ENCODE assay signal across 8 mouse cellular contexts in the genomic region with DNA sequence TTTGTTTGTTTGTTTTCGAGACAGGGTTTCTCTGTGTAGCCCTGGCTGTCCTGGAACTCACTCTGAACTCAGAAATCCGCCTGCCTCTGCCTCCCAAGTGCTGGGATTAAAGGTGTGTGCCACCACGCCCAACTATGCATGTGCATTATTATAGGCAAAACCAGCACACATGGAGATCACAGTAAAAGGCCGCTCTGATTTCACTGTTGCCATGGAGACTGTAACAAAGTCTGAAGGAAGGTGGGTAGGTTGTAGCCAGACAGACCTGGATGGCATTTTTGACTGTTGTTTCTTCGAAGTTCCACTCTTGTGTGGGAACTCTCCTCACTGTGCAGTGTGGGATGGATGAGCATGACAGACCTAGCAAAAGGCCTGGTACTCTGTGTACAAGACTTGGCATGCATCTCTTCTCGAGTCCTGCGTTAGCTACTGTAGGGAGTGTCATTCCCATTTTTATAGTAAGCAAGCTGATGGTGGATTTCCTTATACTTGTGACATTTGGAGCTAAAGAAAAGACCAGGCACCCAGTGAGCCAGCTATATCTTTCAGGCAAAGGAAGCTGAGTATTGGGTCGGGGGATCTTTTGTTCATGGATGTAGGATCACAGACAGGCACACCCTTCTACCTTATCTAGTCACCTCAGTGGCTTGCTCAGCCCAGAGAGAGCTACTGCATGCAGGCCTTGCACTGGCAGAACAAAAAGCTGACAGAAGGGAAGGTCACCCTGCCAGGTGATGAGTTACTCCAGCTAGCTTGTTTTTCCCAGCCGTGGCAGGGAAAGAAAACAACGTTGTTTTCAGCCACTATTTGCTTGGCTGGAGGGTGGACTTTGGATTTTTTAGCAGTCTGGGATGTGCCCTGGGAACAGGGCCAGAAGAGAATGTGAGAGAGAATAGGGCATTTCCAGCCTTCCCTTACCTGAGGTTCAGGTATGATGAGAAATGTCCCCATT. TPM values are rescaled to one million over a fixed set of nuclear protein-coding genes. Genes with fewer than 3 reads are reported as not detected.
DNase-seq lines count a peak whose midpoint lies in the region; ATAC-seq lines count a peak whose summit lies in the region.

No protein-coding gene starts in this region.

- H3K4me1 ChIP-seq in heart, embryonic 12.5 days (replicated peaks) = peaks cover 27% of the 10 kb centered on the region
- H3K4me1 ChIP-seq in hindbrain, embryonic 13.5 days (replicated peaks) = peaks cover 42% of the 10 kb centered on the region
- peaks cover 58% of the 10 kb centered on the region for H3K4me1 ChIP-seq in liver, embryonic 13.5 days (replicated peaks)

- ATAC-seq in heart, embryonic 12.5 days (ENCODE audit: insufficient number of reproducible peaks, low FRiP score) = no peak
- ATAC-seq in hindbrain, embryonic 13.5 days (ENCODE audit: low FRiP score) = no peak
- no peak for ATAC-seq in liver, embryonic 13.5 days (ENCODE audit: low read depth)
- no peak for ATAC-seq in activated CD4-positive, CD25-positive, alpha-beta regulatory T cell, adult 4 months

- DNase-seq in heart, postnatal 4 days = no peak
- peak; percentile 86 for DNase-seq in R1 (ENCODE audit: low read depth, low spot score)
- DNase-seq in liver, embryonic 13.5 days = no peak
- DNase-seq in gastrocnemius, postnatal 10 days = no peak
- DNase-seq in cerebellum, adult 18-20 months = no peak

- H3K27ac ChIP-seq in heart, embryonic 12.5 days (ENCODE audit: poor library complexity, severe bottlenecking) = peak overlapping the region; percentile 97
- H3K27ac ChIP-seq in hindbrain, embryonic 13.5 days = peak overlapping the region; percentile 99
- peak overlapping the region; percentile 92 for H3K27ac ChIP-seq in liver, embryonic 13.5 days

- peak overlapping the region; percentile 86 for H3K9ac ChIP-seq in heart, embryonic 12.5 days
- H3K9ac ChIP-seq in hindbrain, embryonic 13.5 days = peak overlapping the region; percentile 89
- H3K9ac ChIP-seq in liver, embryonic 13.5 days = peak overlapping the region; percentile 82

- H3K4me3 ChIP-seq in heart, embryonic 12.5 days = peak overlapping the region; percentile 86
- peak overlapping the region; percentile 67 for H3K4me3 ChIP-seq in hindbrain, embryonic 13.5 days
- H3K4me3 ChIP-seq in liver, embryonic 13.5 days (replicated peaks) = peak overlapping the region; percentile 88

- H3K4me2 ChIP-seq in heart, embryonic 12.5 days = peak overlapping the region; percentile 88
- peak overlapping the region; percentile 89 for H3K4me2 ChIP-seq in hindbrain, embryonic 13.5 days
- peak overlapping the region; percentile 95 for H3K4me2 ChIP-seq in liver, embryonic 13.5 days

- 73% methylated on average over 10 of the region's 10 CpGs for WGBS in heart, embryonic 12.5 days
- 80% methylated on average over 10 of the region's 10 CpGs for WGBS in hindbrain, embryonic 13.5 days
- 59% methylated on average over 10 of the region's 10 CpGs for WGBS in liver, embryonic 13.5 days (ENCODE audit: insufficient replicate concordance)

- no peaks in the 10 kb centered on the region for H3K27me3 ChIP-seq in heart, embryonic 12.5 days (replicated peaks)
- H3K27me3 ChIP-seq in hindbrain, embryonic 13.5 days = no peaks in the 10 kb centered on the region
- H3K27me3 ChIP-seq in liver, embryonic 13.5 days = no peaks in the 10 kb centered on the region

- no peaks in the 10 kb centered on the region for H3K9me3 ChIP-seq in heart, embryonic 12.5 days (replicated peaks)
- H3K9me3 ChIP-seq in hindbrain, embryonic 13.5 days = no peaks in the 10 kb centered on the region
- H3K9me3 ChIP-seq in liver, embryonic 13.5 days (replicated peaks) = no peaks in the 10 kb centered on the region

- H3K36me3 ChIP-seq in heart, embryonic 12.5 days = no peaks in the 10 kb centered on the region
- H3K36me3 ChIP-seq in hindbrain, embryonic 13.5 days = no peaks in the 10 kb centered on the region; the same call in 1 of the 2 replicates
- peaks cover under 1% of the 10 kb centered on the region; the same call in 1 of the 2 replicates for H3K36me3 ChIP-seq in liver, embryonic 13.5 days

RNA-seq across cellular contexts. Expression of a gene that starts 1.6 kb away (rescaled TPM):
- 26.8 and 27.1 TPM in 2 replicates for polyA plus RNA-seq in heart, embryonic 12.5 days (2016; fragmentation: Nextera tagmentation; extraction: Ambion mirVana)
- total RNA-seq in heart, postnatal 4 days (2021) = 10 to 100 TPM; 22.6 to 24.8 TPM
- 53.7 and 54.1 TPM in 2 replicates for polyA plus RNA-seq in hindbrain, embryonic 13.5 days (2015; fragmentation: Nextera tagmentation; extraction: Ambion mirVana)
- polyA plus RNA-seq in liver, embryonic 13.5 days (2015; fragmentation: Nextera tagmentation; extraction: Ambion mirVana) = 12.3 and 13.3 TPM in 2 replicates
- 10 to 100 TPM; 26.7 to 26.8 TPM for polyA plus RNA-seq in activated CD4-positive, CD25-positive, alpha-beta regulatory T cell, adult 4 months (2017; shearing (Covaris generic))
- total RNA-seq in gastrocnemius, postnatal 10 days (2021) = 10 to 100 TPM; 28.1 to 33.4 TPM

RNA-seq across cellular contexts. Expression of a gene that starts 4.4 kb away (rescaled TPM):
- 114 and 116 TPM in 2 replicates for polyA plus RNA-seq in heart, embryonic 12.5 days (2016; fragmentation: Nextera tagmentation; extraction: Ambion mirVana)
- 100 to 1,000 TPM; 170 to 187 TPM for total RNA-seq in heart, postnatal 4 days (2021)
- 107 and 115 TPM in 2 replicates for polyA plus RNA-seq in hindbrain, embryonic 13.5 days (2015; fragmentation: Nextera tagmentation; extraction: Ambion mirVana)
- polyA plus RNA-seq in liver, embryonic 13.5 days (2015; fragmentation: Nextera tagmentation; extraction: Ambion mirVana) = 22.6 and 24.5 TPM in 2 replicates
- polyA plus RNA-seq in activated CD4-positive, CD25-positive, alpha-beta regulatory T cell, adult 4 months (2017; shearing (Covaris generic)) = 10 to 100 TPM; 25.9 to 33.6 TPM
- 10 to 100 TPM; 62.2 to 68.4 TPM for total RNA-seq in gastrocnemius, postnatal 10 days (2021)

RNA-seq across cellular contexts. Expression of a gene that starts 46.5 kb away (rescaled TPM):
- polyA plus RNA-seq in heart, embryonic 12.5 days (2016; fragmentation: Nextera tagmentation; extraction: Ambion mirVana) = 0.11 and 0.57 TPM in 2 replicates
- total RNA-seq in heart, postnatal 4 days (2021) = not detected
- polyA plus RNA-seq in hindbrain, embryonic 13.5 days (2015; fragmentation: Nextera tagmentation; extraction: Ambion mirVana) = 0.65 TPM in 2 replicates
- not detected in 2 replicates for polyA plus RNA-seq in liver, embryonic 13.5 days (2015; fragmentation: Nextera tagmentation; extraction: Ambion mirVana)
- polyA plus RNA-seq in activated CD4-positive, CD25-positive, alpha-beta regulatory T cell, adult 4 months (2017; shearing (Covaris generic)) = 1 to 10 TPM in 1 of 2 experiments, under 1 TPM in 1; 0.88 to 1.4 TPM
- not detected for total RNA-seq in gastrocnemius, postnatal 10 days (2021)

RNA-seq across cellular contexts. Expression of a gene that starts 56.9 kb away (rescaled TPM):
- polyA plus RNA-seq in heart, embryonic 12.5 days (2016; fragmentation: Nextera tagmentation; extraction: Ambion mirVana) = 92.3 and 97.3 TPM in 2 replicates
- 10 to 100 TPM; 50.7 to 51.3 TPM for total RNA-seq in heart, postnatal 4 days (2021)
- 128 and 131 TPM in 2 replicates for polyA plus RNA-seq in hindbrain, embryonic 13.5 days (2015; fragmentation: Nextera tagmentation; extraction: Ambion mirVana)
- 53.6 and 55.1 TPM in 2 replicates for polyA plus RNA-seq in liver, embryonic 13.5 days (2015; fragmentation: Nextera tagmentation; extraction: Ambion mirVana)
- polyA plus RNA-seq in activated CD4-positive, CD25-positive, alpha-beta regulatory T cell, adult 4 months (2017; shearing (Covaris generic)) = 10 to 100 TPM; 86.6 to 90.3 TPM
- total RNA-seq in gastrocnemius, postnatal 10 days (2021) = 10 to 100 TPM; 32.6 to 35.2 TPM
